Comparison of ENCODE assay signal across 28 mouse cellular contexts in the genomic region with DNA sequence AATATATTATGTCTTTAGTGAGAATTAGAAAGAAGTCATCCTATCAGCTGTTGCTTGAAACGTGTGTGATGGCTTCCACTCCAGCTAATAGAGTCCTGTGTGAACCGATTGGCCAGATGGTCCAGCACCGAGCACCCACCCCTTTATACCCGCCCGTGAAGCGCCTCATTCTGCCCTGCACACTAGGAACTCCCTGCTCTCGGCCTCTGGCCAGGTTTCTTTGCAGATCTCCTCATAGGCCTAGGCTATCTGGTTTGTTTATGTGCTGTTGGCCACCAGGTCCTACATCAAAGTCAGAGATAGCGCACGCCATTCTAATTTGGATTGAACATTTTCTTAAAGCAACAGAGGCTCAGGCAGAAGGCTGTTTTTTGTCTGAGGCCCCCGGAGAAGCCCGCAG. TPM values are rescaled to one million over a fixed set of nuclear protein-coding genes. Genes with fewer than 3 reads are reported as not detected.
DNase-seq lines count a peak whose midpoint lies in the region; ATAC-seq and TF ChIP-seq lines count a peak whose summit lies in the region.
"Had no signal": no experiment of that assay in that cellular context is flagged by ENCODE, and none has a peak within 500 bp of the region (broad histone marks: within the 10 kb centered on the region; RNA-seq: fewer than 3 reads in every experiment).

No protein-coding gene starts in this region.

- ATAC-seq in heart, embryonic 12.5 days (ENCODE audit: insufficient number of reproducible peaks, low FRiP score), result no peak
- peak; percentile 71; the same call in 1 of the 2 replicates for ATAC-seq in heart, embryonic 15.5 days (replicated peaks; ENCODE audit: insufficient number of reproducible peaks, insufficient read depth, low FRiP score, low read depth)
- no peak for ATAC-seq in intestine, embryonic 16.5 days
- ATAC-seq in intestine, postnatal 0 days, result no peak
- ATAC-seq in lung, embryonic 14.5 days (ENCODE audit: insufficient read depth), result peak; percentile 64; the same call in 1 of the 2 replicates
- ATAC-seq: activated CD4-positive, CD25-positive, alpha-beta regulatory T cell, adult 4 months; forebrain, embryonic 15.5 days; hindbrain, postnatal 0 days; inflammation-experienced regulatory T-cells, adult 6 months had no signal

- H3K9ac ChIP-seq in heart, embryonic 12.5 days, result peak overlapping the region; percentile 42; the same call in 1 of the 2 replicates
- no peak overlapping the region for H3K9ac ChIP-seq in heart, embryonic 15.5 days
- 0 out of 2 replicates have a peak overlapping the region, but pooled peaks have one; percentile 13 for H3K9ac ChIP-seq in intestine, embryonic 16.5 days (ENCODE audit: low read depth, low read length)
- H3K9ac ChIP-seq in intestine, postnatal 0 days (ENCODE audit: low read depth, low read length), result no peak overlapping the region
- no peak overlapping the region for H3K9ac ChIP-seq in lung, embryonic 14.5 days
- H3K9ac ChIP-seq: embryonic facial prominence, embryonic 13.5 days; forebrain, embryonic 12.5 days; forebrain, embryonic 15.5 days; hindbrain, embryonic 14.5 days had no signal

- intact Hi-C loops in heart, postnatal 25 days (cut with DNase I), result no loop called here

- whole genome bisulfite sequencing in heart, embryonic 12.5 days, result 60% methylated on average over 11 of the region's 11 CpGs
- 45% methylated on average over 11 of the region's 11 CpGs for WGBS in heart, embryonic 15.5 days
- 57% methylated on average over 11 of the region's 11 CpGs for WGBS in intestine, embryonic 16.5 days
- 58% methylated on average over 11 of the region's 11 CpGs for WGBS in intestine, postnatal 0 days
- 41% methylated on average over 11 of the region's 11 CpGs for WGBS in lung, embryonic 14.5 days

- H3K4me3 ChIP-seq in heart, embryonic 12.5 days, result no peak overlapping the region
- H3K4me3 ChIP-seq in heart, embryonic 15.5 days, result no peak overlapping the region
- no peak overlapping the region for H3K4me3 ChIP-seq in intestine, embryonic 16.5 days (ENCODE audit: low read length)
- H3K4me3 ChIP-seq in intestine, postnatal 0 days (ENCODE audit: low read depth, low read length), result no peak overlapping the region
- no peak overlapping the region for H3K4me3 ChIP-seq in lung, embryonic 14.5 days (ENCODE audit: low read depth, low read length)
- H3K4me3 ChIP-seq: embryonic facial prominence, embryonic 10.5 days; embryonic facial prominence, embryonic 13.5 days; erythroblast, embryonic 14.5 days; forebrain, embryonic 12.5 days; forebrain, embryonic 15.5 days; hindbrain, embryonic 10.5 days had no signal

- DNase-seq in heart, postnatal 25 days (ENCODE audit: low spot score), result no peak
- DNase-seq in heart, adult 18-20 months, result no peak
- peak; percentile 27 for DNase-seq in lung, embryonic 14.5 days
- no peak for DNase-seq in lung, postnatal 25 days (ENCODE audit: low spot score)
- DNase-seq: adrenal gland, adult 8-10 months; adrenal gland, postnatal 25 days; cerebellum, adult 11-12 months; cerebellum, adult 8-10 months; cerebellum, postnatal 10 days; cerebellum, postnatal 36 days; embryo, embryonic 11 days; gastrocnemius, postnatal 25 days; heart, postnatal 36 days; kidney, adult 11 months had no signal

- TF ChIP-seq CTCF in intestine, postnatal 0 days (IDR thresholded peaks at IDR 0.05; ENCODE audit: low read depth), result no peak
- no peak for TF ChIP-seq CTCF in lung, embryonic 14.5 days (IDR thresholded peaks at IDR 0.05; ENCODE audit: low read depth)

- H3K4me2 ChIP-seq in heart, embryonic 12.5 days, result no peak overlapping the region
- no peak overlapping the region for H3K4me2 ChIP-seq in heart, embryonic 15.5 days
- H3K4me2 ChIP-seq in intestine, embryonic 16.5 days (ENCODE audit: low read depth, low read length), result no peak overlapping the region
- H3K4me2 ChIP-seq in intestine, postnatal 0 days (replicated peaks; ENCODE audit: low read depth), result no peak overlapping the region
- H3K4me2 ChIP-seq in lung, embryonic 14.5 days, result no peak overlapping the region
- H3K4me2 ChIP-seq: embryonic facial prominence, embryonic 13.5 days; forebrain, embryonic 12.5 days; forebrain, embryonic 15.5 days; hindbrain, embryonic 14.5 days had no signal

- no peaks in the 10 kb centered on the region for H3K27me3 ChIP-seq in heart, embryonic 12.5 days (replicated peaks)
- H3K27me3 ChIP-seq in heart, embryonic 15.5 days, result no peaks in the 10 kb centered on the region
- no peaks in the 10 kb centered on the region for H3K27me3 ChIP-seq in intestine, embryonic 16.5 days (replicated peaks; ENCODE audit: control insufficient read depth, insufficient read depth, low read length)
- no peaks in the 10 kb centered on the region for H3K27me3 ChIP-seq in intestine, postnatal 0 days (replicated peaks; ENCODE audit: control insufficient read depth, insufficient read depth, low read length)
- no peaks in the 10 kb centered on the region for H3K27me3 ChIP-seq in lung, embryonic 14.5 days (ENCODE audit: insufficient read depth, low read length)
- H3K27me3 ChIP-seq: embryonic facial prominence, embryonic 13.5 days; forebrain, embryonic 12.5 days; forebrain, embryonic 15.5 days had no signal

- no peaks in the 10 kb centered on the region for H3K9me3 ChIP-seq in heart, embryonic 12.5 days (replicated peaks)
- no peaks in the 10 kb centered on the region for H3K9me3 ChIP-seq in heart, embryonic 15.5 days (replicated peaks)
- no peaks in the 10 kb centered on the region for H3K9me3 ChIP-seq in intestine, embryonic 16.5 days (ENCODE audit: control insufficient read depth, low read length)
- H3K9me3 ChIP-seq in intestine, postnatal 0 days (ENCODE audit: control insufficient read depth), result no peaks in the 10 kb centered on the region
- H3K9me3 ChIP-seq in lung, embryonic 14.5 days (ENCODE audit: low read depth, low read length), result no peaks in the 10 kb centered on the region
- H3K9me3 ChIP-seq: embryonic facial prominence, embryonic 10.5 days; embryonic facial prominence, embryonic 13.5 days; forebrain, embryonic 12.5 days; forebrain, embryonic 15.5 days; hindbrain, embryonic 10.5 days had no signal

- H3K4me1 ChIP-seq in heart, embryonic 12.5 days (replicated peaks), result peaks cover 50% of the 10 kb centered on the region
- H3K4me1 ChIP-seq in heart, embryonic 15.5 days (replicated peaks), result peaks cover 30% of the 10 kb centered on the region
- peaks cover 36% of the 10 kb centered on the region for H3K4me1 ChIP-seq in intestine, embryonic 16.5 days (ENCODE audit: control insufficient read depth, insufficient read depth, low read length)
- peaks cover 16% of the 10 kb centered on the region for H3K4me1 ChIP-seq in intestine, postnatal 0 days (replicated peaks; ENCODE audit: control insufficient read depth, insufficient read depth, low read length)
- H3K4me1 ChIP-seq in lung, embryonic 14.5 days (ENCODE audit: insufficient read depth), result 0 out of 2 replicates have a peak, but pooled peaks cover 5% of the 10 kb centered on the region

- no peak overlapping the region; the same call in 1 of the 2 replicates for H3K27ac ChIP-seq in heart, embryonic 12.5 days (ENCODE audit: poor library complexity, severe bottlenecking)
- H3K27ac ChIP-seq in heart, embryonic 15.5 days, result peak overlapping the region; percentile 41; the same call in 1 of the 2 replicates
- no peak overlapping the region for H3K27ac ChIP-seq in intestine, embryonic 16.5 days (ENCODE audit: low read length)
- no peak overlapping the region for H3K27ac ChIP-seq in intestine, postnatal 0 days (ENCODE audit: low read depth, low read length)
- no peak overlapping the region for H3K27ac ChIP-seq in lung, embryonic 14.5 days (ENCODE audit: low read depth)
- H3K27ac ChIP-seq: embryonic facial prominence, embryonic 10.5 days; embryonic facial prominence, embryonic 13.5 days; forebrain, embryonic 12.5 days; forebrain, embryonic 15.5 days; hindbrain, embryonic 10.5 days; hindbrain, embryonic 14.5 days; hindbrain, postnatal 0 days had no signal

- H3K36me3 ChIP-seq in heart, embryonic 12.5 days, result 0 out of 2 replicates have a peak, but pooled peaks cover 5% of the 10 kb centered on the region
- H3K36me3 ChIP-seq in heart, embryonic 15.5 days, result no peaks in the 10 kb centered on the region
- no peaks in the 10 kb centered on the region for H3K36me3 ChIP-seq in intestine, embryonic 16.5 days (ENCODE audit: control insufficient read depth, insufficient read depth, low read length)
- peaks cover 19% of the 10 kb centered on the region; the same call in 1 of the 2 replicates for H3K36me3 ChIP-seq in intestine, postnatal 0 days (ENCODE audit: control insufficient read depth, insufficient read depth)
- H3K36me3 ChIP-seq in lung, embryonic 14.5 days (ENCODE audit: insufficient read depth), result no peaks in the 10 kb centered on the region
- H3K36me3 ChIP-seq: embryonic facial prominence, embryonic 13.5 days; forebrain, embryonic 15.5 days had no signal

RNA-seq across cellular contexts. Expression of gene Pard6b, which starts 10.8 kb away (rescaled TPM):
- 13.0 and 13.2 TPM in 2 replicates for polyA plus RNA-seq in heart, embryonic 12.5 days (2016; fragmentation: Nextera tagmentation; extraction: Ambion mirVana)
- total RNA-seq in heart, postnatal 25 days (2021), result 1 to 10 TPM; 3.1 to 3.4 TPM
- polyA plus RNA-seq in heart, embryonic 15.5 days (2015; fragmentation: Nextera tagmentation; extraction: Ambion mirVana), result 5.3 and 7.1 TPM in 2 replicates
- total RNA-seq in heart, adult 18-20 months (2021), result 1 to 10 TPM; 1.7 to 2.6 TPM
- 7.8 and 13.9 TPM in 2 replicates for polyA plus RNA-seq in intestine, embryonic 16.5 days (2015; fragmentation: Nextera tagmentation; extraction: Ambion mirVana)
- polyA plus RNA-seq in intestine, postnatal 0 days (2015; fragmentation: Nextera tagmentation; extraction: Ambion mirVana), result 13.8 and 17.3 TPM in 2 replicates
- polyA plus RNA-seq in lung, embryonic 14.5 days (2014; fragmentation: Nextera tagmentation; extraction: Ambion mirVana), result 14.0 and 14.1 TPM in 2 replicates

Comparison
In these comparisons a context has a peak if more than half of its experiments do, and no peak if none do; other contexts are left out.
1. ATAC-seq: peak in heart, embryonic 15.5 days (single experiment) and lung, embryonic 14.5 days (single experiment); none in heart, embryonic 12.5 days (single experiment), intestine, embryonic 16.5 days (single experiment) and intestine, postnatal 0 days (single experiment).
2. H3K9ac ChIP-seq: peak in heart, embryonic 12.5 days (single experiment) and intestine, embryonic 16.5 days (single experiment); none in heart, embryonic 15.5 days (single experiment), intestine, postnatal 0 days (single experiment) and lung, embryonic 14.5 days (single experiment).